Mouse (Mus musculus) colon, adult 2 months (tissue): ENCODE data around the gene Col4a2. TPM values are rescaled to one million over a fixed set of nuclear protein-coding genes. Genes with fewer than 3 reads are reported as not detected.

ENCODE experiments used
- polyA plus RNA-seq: library from polyadenylated mRNA; depleted of rRNA; stranded (reverse); fragments of >200 nt; gene quantifications from 2 replicates; pipeline ENCODE4 v1.2.3, GENCODE M21; 2012; rRNA removed

The Col4a2 gene
- 75.0 and 79.0 TPM in 2 replicates for polyA plus RNA-seq

DNA sequence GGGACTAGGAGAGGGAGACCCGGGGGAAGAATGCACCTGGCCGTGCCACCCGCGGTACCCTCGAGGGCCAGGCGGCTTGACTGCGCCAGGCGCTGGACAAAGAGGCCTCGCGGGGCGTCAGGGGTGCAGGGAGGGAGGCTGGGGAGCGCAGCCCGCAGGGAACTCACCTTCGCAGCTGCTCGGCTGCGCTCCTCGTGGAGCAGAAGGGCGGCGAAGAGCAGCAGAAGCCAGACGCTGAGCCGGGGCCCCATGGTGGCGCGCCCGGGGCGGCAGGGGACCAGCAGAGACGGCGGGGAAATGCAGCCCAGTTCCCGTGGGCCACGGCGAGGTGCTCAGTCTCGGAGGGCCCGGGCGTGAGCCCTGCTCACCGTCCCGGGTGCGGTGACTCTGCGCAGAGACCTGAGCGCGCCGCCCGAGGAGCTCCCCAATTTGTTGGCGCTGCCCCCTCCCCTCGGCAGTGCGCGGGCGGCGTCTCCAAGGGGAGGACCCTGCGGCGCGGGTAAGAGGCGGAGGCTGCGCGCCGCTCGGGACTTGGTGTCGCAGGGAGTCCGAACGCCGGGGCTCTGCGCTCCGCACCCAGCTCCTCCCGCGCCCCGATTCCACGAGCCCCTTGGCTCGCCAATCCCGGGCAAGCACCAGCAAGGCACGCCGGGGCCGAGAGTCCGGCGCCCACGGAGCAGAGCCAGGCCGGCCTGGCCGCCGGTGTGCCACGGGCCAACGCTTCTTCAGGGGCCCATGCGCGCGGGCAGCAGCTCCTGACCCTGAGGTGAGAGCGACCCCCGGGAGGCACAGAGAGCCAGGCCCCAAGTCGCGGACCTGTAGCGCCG lies at the start of gene Col4a2, which contains the start of gene Col4a1:
TSS of gene Col4a2 (plus strand) at position 457 of the 827 bp plus-strand sequence.
TSS of gene Col4a1 (minus strand) at position 478 of the 827 bp plus-strand sequence.

DNA sequence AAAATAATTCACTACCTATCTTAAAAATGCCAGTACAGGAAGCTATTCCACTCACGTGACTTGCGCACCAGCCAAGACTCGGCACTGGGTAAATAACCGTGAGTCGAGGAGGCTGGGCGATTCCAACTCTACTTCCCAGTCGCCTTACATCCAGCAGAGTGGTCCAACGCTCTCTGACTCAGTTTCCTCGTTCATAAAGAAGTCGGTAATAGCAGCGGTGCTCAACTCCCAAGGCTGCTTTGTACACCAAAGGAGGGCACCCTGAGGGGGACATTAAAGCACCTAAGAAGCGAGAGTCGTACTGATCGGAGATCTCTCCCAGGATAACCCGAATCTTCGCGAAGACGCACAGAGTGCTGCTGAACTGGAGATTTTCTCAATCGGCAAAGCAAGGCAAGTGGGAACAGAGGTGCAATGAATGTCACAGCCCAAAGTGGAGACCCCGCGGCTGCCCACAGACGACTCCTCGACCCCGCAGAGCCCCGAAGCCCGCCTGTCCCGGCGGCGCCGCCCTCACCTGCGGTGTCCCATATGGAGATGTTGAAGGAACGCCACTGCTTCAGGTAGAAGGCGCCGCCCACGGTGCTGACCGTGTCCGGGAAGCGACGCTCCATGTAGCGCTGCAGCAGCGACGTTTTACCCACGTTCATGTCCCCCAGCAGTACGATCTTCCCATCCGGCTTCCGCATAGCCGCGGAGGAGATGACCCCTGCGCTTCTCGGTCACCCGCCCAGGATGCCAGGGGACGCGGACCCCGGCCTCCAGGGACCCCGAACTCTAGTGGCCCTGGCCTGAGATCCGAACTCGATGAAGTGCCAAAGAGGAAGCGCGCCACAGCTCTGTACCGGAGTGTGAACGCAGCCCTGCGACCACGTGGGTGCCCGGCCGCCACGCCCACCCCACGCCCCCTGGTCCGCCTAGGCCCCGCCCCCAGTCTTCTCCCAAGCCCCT lies 165.5 kb downstream of the Col4a2 start, which contains the start of gene Rab20:
TSS of gene Rab20 (minus strand) at position 900 of the 951 bp plus-strand sequence.

DNA sequence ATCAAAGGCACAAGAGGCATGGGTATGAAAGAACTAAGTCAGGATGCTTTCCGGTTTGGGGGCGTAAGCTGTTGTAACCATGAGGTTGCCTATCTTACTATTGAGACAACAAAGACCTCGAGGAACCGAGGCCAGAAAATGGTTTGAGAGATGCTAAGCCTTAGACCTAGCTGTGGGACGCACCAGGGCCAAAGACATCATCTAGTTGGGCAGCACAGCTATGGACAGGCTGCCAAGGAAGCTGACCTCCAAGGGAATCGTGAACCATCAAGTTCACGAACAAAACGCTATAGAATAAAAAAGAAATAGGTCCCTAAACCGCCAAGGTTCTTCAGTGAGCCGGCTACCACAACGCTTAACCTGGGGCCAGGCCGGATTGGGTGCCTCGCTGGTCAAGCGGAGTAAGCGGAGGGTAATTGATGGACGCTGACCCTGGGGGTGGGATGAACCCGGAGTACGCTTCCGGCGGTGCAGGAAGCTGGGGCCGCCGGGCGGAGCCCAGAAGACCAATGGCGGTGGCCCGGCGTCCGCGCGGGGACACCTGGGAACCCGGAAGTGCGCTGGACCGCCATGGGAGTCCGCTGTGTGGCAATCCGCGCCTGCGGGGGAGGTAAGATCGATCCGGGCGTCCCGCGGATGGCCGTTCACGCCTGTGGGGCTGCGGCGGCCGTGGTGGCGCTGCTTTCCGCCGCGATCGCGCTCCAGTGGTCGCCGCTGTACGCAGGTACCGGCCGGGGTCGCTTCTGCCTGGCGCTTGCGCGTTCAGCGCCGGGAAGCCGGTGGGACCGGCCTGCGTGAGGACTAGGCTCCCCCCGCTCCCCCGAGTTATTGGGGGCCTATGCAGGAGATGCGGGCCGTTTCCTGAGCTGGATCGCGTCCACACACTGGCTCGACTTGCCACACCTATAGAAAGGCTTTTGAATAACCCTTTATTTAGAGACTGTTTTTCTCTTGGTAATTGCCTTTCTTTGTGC lies 184.7 kb downstream of the Col4a2 start, which contains the start of gene Naxd:
TSS of gene Naxd (plus strand) at position 490 of the 974 bp plus-strand sequence.

Other genes starting within 250 kb of the Col4a2 start
- 254 and 255 TPM in 2 replicates for gene Col4a1, start within 50 bp of the Col4a2 start, polyA plus RNA-seq
- gene Rab20, start 165.9 kb downstream of the Col4a2 start, polyA plus RNA-seq, result 34.3 and 39.5 TPM in 2 replicates
- gene Naxd, start 184.7 kb downstream of the Col4a2 start, polyA plus RNA-seq, result 102 and 108 TPM in 2 replicates
- gene Cars2, start 238.0 kb downstream of the Col4a2 start, polyA plus RNA-seq, result 47.8 and 64.6 TPM in 2 replicates
- gene Ing1, start 242.8 kb downstream of the Col4a2 start, polyA plus RNA-seq, result 14.7 and 21.2 TPM in 2 replicates